Mouse (Mus musculus) 416B (cell line): Measurements from ENCODE around the gene Bach2.
A peak's percentile ranks its signal among the peaks of the same experiment; 100 is the strongest.

Experiments
- DNase-seq: peaks from one replicate; pipeline ENCODE4 v3.0.0; 2011; ENCODE audit warnings: low read depth

Gene Bach2

GRCm38 (mm10) chr4:32530921-32531846 is 292.6 kb downstream of the Bach2 start:
- no peak for DNase-seq

DNA sequence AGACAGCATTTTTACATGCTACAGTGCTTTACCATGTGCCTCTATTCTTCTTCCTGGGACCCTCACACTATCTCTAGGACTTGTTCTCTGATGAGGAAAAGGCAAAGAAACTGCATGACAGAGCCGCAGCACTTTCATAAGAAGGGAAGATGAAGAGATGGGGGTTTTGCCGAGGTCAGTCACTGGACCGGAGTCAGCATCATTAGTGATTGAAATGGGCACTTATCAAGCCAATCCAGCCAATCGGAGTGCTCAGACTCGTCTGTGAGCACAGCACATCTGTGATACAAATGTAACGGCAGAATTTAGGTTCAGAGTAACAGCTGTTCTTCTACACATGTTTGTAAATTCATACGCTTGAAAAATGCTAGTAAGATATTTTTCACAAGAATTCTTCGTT is 293.5 kb downstream of the Bach2 start:
- no peak for DNase-seq

DNA sequence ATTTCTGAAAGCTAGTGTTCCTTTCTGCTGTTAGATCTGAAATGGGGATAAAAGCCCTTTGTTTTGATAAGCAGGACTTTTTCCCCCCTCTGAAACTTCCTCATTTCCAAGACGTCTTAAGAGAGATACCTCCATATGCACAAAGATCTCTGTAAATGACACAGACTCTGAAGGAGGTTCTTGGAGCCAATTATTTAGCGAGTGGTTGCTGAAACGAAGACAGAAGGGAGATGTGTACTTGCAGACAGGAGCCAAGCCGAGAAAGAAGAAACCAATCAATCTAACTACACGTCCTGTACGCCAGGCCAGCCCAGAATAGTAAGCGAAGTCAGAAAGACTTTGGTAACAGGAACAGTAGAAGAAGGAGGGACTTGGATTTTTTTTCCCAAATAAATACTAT is 295.1 kb downstream of the Bach2 start:
- DNase-seq = no peak

- no peak for DNase-seq
Measured at GRCm38 (mm10) chr4:32535626-32536025, 297.0 kb downstream of the Bach2 start.

DNA sequence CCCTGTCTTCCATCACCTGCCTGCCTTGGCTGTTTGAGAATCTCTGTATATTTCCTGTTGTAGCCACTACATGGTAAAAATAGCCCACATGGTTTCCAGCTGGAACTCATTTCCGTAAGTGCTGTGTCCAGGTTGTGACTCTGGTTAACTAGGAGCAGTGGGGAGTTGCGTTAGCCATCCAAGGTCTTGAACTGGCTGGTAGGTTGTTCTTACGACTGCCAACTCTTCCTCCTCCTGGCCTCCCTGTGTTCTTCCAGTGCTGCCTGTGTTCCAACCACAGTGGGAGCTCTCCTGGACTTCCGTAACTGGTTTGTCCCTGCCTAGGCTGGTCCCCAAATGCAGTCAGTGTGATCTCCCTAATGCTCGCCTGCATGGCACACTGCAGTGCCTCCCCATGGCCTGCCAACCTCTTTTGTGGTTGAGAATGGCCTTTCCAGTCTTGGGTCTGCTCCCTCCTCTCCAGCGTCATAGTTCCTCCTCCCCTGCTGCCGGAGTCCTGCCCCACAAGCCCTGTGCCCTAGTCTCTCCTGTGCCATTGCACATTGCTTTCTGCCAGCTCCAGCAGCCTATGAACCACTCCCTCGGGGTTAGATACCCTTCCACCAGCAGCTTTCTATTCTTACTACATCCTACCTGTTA is 298.4 kb downstream of the Bach2 start:
- peak; percentile 33 for DNase-seq

DNA sequence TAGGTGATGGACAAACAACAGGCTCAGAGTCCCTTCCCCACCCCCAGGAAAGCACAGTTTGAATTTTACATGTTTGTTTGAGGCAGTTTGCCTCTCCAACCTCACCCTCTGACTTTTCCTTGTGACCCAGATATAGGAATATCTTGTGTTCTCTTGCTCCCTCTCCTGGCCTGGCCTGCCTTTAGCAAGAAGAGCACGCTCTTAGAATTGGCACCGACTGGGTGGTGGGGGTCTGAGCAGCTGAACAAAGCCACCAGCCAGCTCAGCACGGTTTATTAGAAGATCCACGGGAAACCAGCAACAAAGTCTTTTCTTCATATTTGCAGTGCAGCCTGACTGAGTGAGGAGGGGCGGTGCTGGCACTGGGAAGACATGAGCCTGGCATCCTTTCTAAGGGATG is 299.5 kb downstream of the Bach2 start:
- DNase-seq = peak; percentile 72

- DNase-seq = no peak
Measured at GRCm38 (mm10) chr4:32538488-32538887, 299.9 kb downstream of the Bach2 start.

- no peak for DNase-seq
Measured at GRCm38 (mm10) chr4:32538987-32539386, 300.4 kb downstream of the Bach2 start.

DNA sequence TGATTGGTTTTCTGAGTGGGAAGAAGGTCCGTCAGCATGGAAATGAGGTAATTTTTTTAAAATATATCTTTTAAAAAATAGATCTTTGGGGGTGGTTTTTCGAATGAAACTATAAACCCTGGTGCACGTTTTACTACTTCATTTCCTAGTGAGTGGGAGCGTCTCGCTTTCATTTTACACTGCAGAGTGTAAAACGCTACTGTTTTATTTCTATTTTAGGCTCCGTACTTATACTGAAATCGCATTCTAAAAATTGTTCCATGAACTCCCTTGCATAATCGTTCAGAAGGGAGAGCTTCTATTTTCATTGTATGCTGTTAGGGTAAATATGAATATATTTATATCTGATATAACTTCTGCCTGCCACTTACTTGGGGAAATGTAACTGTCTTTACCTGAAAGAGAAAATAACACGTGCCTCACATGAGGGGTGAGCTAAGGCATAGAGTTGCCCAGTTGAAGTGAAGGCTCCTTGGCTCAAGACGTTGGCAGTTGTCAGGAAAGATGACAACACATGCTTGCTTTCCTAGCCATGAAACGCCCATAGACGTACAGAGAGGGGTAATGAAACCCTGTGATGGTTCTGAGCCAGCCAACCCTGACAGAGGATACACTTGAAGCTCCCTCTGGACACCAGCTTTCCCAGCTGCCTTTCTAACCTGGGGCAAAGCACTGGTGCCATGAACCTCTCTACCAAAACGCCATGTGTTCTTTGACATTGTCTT is 306.4 kb downstream of the Bach2 start:
- DNase-seq = no peak

GRCm38 (mm10) chr4:32545548-32545947 is 306.9 kb downstream of the Bach2 start:
- DNase-seq = no peak

DNA sequence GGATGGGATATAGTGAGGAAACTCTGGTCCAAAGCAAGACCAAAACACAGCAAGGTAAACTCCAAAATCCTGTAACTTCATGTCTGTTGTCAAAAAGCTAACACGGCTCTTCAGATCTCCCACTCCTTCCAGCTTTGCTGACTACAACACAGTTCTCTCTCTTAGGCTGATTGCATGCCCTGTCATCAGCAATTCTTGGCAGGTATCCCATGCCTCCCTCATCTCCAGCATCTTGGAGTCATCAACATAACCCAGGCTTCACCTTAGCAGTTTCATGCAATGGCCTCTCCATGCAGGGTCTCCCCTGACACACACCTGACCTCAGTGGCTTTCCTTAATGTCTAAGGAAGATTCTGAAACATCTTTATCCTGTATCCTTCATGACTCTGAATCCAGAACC is 310.5 kb downstream of the Bach2 start:
- no peak for DNase-seq

- DNase-seq = peak; percentile 51
Measured at GRCm38 (mm10) chr4:32551337-32551736, 312.7 kb downstream of the Bach2 start.

- DNase-seq = no peak
Measured at GRCm38 (mm10) chr4:32555506-32555905, 316.9 kb downstream of the Bach2 start.

- no peak for DNase-seq
Measured at GRCm38 (mm10) chr4:32560246-32560645, 321.6 kb downstream of the Bach2 start.

- no peak for DNase-seq
Measured at GRCm38 (mm10) chr4:32560724-32561554, 322.3 kb downstream of the Bach2 start.

DNA sequence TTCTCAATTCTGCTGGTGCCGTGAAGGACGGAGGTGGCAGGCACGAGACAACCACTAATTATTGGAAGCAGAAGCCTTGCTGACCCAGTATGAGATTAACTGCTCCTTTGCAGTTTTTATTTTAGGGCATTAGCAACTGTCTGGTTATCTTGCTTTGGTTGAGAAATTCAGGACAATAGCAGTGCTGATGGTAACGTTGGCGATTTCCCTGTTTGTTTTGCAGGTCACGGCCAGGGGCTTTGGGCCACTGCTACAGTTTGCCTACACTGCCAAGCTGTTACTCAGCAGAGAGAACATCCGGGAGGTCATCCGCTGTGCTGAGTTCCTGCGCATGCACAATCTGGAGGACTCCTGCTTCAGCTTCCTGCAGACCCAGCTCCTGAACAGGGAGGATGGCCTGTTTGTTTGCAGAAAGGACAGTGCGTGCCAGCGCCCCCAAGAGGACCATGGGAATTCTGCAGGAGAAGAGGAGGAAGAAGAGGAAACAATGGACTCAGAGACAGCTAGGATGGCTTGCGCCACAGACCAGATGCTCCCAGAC is 323.0 kb downstream of the Bach2 start:
- DNase-seq = peak; percentile 24

DNA sequence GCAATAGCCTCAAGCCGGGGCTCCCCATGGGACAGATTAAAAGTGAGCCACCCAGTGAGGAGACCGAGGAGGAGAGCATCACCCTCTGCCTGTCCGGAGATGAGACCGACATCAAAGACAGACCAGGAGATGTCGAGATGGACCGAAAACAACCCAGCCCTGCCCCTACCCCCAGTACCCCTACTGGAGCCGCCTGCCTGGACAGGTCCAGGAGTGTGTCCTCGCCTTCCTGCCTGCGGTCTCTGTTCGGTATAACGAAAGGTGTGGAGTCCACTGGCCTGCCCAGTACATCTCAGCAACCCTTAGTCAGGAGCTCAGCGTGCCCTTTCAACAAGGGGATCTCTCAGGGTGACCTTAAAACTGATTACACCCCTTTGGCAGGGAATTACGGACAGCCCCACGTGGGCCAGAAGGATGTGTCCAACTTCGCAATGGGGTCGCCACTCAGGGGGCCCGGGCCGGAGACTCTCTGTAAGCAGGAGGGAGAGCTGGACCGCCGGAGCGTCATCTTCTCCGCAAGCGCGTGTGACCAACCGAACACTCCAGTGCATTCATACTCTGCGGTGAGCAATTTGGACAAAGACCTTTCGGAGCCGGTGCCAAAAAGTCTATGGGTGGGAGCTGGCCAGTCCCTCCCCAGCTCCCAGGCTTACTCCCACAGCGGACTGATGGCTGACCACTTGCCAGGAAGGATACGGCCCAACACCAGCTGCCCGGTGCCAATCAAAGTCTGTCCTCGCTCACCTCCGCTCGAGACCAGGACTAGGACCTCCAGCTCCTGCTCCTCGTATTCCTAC is 323.9 kb downstream of the Bach2 start:
- no peak for DNase-seq

DNA sequence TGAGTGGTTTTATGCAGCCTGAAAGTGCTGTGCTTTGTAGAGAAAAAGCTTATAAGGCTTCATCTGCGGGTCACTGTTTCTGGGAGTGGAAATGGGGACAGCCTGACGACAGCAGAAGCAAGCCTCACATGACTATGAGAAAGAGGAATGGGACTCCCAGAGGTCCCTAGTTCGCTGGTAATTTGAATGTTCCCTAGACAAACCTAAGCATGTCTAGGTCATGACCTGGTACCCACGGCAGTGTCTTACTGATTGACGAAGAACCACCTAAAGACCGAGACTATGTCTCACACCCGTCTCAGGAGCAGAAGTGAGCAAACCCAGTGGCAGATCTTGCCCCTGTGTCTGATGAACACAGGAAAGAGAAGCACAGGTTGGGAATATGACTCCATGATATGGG is 325.8 kb downstream of the Bach2 start:
- no peak for DNase-seq

DNA sequence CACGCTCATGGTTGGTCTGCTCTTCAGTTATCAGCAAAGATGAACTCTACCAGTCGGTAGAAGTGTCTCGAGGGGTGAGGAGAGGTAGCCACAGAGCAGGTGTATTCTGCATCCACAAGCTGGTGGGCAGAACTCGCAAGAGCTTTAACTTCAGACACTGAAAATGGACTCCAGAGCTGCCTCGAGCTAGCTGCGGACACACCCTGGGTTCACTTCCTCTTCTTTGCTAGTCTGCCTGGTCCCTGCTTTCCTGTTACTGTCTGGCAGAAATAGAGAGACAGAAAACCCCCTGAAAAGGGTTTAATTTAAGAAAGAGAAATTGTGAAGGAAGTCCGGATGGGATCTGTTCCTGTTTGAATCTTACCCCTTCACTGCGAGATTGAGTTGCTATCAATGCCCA is 326.3 kb downstream of the Bach2 start:
- no peak for DNase-seq

DNA sequence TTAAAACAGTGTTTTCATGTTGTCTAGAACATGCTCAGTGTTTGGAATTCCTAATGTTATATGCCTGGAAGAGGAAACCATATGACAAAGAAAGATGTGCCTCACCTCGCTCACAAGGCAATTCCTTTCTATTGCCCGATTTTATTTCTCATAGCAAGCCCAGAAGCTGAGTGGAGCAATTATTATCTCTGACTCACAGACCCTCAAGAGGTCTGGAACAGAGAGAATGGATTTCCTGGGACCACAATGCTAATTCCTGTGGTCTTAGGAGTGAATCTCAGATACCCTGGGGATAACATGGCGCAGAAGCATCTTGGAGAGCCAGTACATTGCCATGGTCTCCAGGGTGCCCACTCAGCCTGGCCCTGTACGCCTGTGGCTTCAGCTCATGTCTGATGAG is 330.4 kb downstream of the Bach2 start:
- DNase-seq = no peak
